Mouse (Mus musculus): ENCODE measurements around the gene Slc4a3. TPM values are rescaled to one million over a fixed set of nuclear protein-coding genes. Genes with fewer than 3 reads are reported as not detected.

Gene Slc4a3
- total RNA-seq (2021) = 100 to 1,000 TPM; 180 to 185 TPM
- long read RNA-seq, experiment 1, full-length matches to known transcripts = 23 of 355 reads
- long read RNA-seq, experiment 1, partial matches to known transcripts = 107 of 355 reads
- long read RNA-seq, experiment 1, other reads (novel, unspliced or antisense) = 225 of 355 reads
- long read RNA-seq, experiment 2, full-length matches to known transcripts = 21 of 319 reads
- long read RNA-seq, experiment 2, partial matches to known transcripts = 90 of 319 reads
- long read RNA-seq, experiment 2, other reads (novel, unspliced or antisense) = 208 of 319 reads

DNA sequence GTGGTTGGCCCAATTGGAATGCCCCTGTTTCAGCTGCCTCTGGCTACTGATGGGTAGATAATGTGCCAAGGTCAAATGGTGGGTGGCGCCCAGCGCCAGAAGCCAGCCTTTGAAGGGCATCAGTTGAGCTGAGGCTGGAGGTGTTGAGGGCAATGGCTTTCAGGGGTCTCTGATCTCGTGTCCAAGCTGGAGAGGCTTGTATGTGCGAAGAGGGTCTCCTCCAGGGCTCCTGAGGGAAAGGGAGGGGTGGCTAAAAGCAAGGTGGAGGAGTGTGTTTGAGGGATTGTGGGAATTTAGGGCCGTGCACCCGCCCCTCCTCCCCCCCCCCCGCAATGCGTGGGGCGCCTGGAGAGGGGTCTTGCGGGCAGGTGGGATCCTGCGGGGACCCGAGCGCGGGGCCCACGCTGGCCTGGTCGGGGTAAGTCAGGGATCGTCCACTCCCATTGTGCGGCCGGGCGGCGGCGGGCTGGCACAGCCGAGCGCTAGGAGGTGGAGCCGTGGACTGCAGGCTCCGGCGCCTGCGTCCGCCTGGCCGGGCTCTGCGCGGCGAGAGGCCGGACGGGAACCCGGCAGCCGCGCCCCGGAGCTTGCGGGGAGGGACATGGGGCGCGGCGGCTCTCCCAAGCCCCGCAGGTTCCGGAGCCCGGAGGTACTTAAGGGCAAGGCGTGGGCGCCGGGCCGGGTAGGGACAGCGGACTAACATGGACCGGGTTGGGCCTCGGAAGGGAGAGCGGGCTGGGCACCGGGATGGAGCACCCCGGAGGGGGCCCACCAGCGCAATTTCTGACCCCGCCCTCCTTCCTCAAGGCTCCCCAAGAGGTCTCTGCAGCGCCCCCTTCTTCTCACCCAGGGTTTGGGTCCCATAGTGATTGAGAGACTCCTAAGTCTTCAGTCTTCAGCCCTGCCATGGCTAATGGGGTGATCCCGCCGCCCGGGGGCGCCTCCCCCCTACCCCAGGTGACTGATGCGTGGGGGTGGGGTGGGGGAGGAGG, at the start of gene Slc4a3:
Gene Slc4a3 (plus strand): TSS at position 302 of the 992 bp plus-strand sequence.
- H3K4me3 ChIP-seq = peak within 1 kb of the TSS; percentile 90
- TF ChIP-seq CTCF (IDR thresholded peaks at IDR 0.05) = peak; percentile 26
- peak within 1 kb of the TSS; percentile 97 for H3K27ac ChIP-seq
- peak; percentile 67 for DNase-seq (ENCODE audit: extremely low spot score in 1 of 2, low spot score in 2 of 2)
- intact Hi-C loops (cut with DNase I) = loop anchor here (5.0 kb wide), 1 partner anchor 39 kb away; the partner anchor contains the start of genes Inha and Obsl1

DNA sequence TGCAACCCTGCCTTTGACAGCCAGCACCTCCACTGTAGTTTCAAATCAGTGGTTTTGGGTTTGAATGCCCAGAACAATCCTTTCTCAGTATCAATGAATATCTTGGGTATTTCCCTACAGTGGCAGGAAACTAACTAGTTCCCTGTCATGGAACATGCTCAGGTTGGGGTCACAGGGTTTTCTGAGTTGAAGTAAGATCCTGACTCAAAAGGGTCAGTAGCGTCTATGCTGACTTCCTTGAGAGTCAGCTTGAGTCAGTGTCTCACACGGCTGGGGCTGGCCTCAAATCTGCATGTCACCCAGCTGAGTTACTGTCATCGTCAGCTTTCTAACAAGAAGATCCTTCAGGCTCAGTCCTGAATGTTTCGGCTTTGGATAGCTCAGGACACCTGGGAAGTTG, 47.2 kb upstream of the Slc4a3 start:
- Histone ChIP-seq H3K27ac (no peak overlapping the region), H3K4me3 (no peak overlapping the region)
- no peak for TF ChIP-seq CTCF (IDR thresholded peaks at IDR 0.05)
- intact Hi-C loops (cut with DNase I) = no loop called here
- no peak for DNase-seq (ENCODE audit: extremely low spot score in 1 of 2, low spot score in 2 of 2)

DNA sequence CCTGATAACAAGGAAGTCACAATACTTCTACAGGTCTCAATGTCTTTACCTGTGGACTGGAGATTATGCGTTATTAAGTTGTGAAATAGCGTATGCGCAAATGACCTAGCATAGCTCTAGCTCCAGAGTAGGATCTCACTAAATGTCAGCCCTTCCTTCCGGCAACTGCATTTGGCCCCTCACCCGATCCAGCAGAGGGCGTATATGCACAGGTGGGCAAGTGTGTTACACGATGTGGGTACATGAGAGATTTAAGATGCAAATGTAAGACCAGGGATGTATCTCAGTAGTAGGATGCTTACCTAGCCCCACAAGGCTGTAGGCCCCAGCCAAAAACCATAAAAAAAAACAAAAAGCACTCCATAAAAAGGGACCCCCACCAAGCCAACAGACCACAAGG, 46.6 kb upstream of the Slc4a3 start:
- TF ChIP-seq CTCF (IDR thresholded peaks at IDR 0.05) = no peak; the same call in 1 of the 2 replicates
- intact Hi-C loops (cut with DNase I) = no loop called here
- Histone ChIP-seq H3K4me3 (no peak overlapping the region), H3K27ac (no peak overlapping the region)
- no peak for DNase-seq (ENCODE audit: extremely low spot score in 1 of 2, low spot score in 2 of 2)

DNA sequence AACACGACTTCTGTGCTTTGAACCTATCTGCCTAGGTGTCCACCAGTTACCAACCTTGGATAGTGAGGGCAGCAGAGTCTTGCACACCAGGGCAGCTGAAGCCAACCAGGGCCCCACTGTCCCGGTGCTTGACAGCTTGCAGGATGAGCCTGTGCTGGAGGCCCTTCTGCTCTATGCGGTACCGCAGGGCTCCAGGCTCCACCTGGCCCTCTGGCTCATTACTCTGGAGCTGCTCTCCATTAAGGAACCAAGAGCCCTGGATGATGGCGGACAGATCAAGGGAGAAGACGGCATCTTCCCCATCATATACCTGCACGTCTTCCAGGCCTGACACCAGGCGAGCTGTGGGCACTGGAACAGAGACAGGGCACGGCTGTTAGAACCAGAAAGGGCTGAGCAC, 44.2 kb upstream of the Slc4a3 start:
- intact Hi-C loops (cut with DNase I) = no loop called here
- H3K4me3 ChIP-seq = no peak overlapping the region
- H3K27ac ChIP-seq = no peak overlapping the region
- no peak for TF ChIP-seq CTCF (IDR thresholded peaks at IDR 0.05)
- DNase-seq (ENCODE audit: extremely low spot score in 1 of 2, low spot score in 2 of 2) = no peak

DNA sequence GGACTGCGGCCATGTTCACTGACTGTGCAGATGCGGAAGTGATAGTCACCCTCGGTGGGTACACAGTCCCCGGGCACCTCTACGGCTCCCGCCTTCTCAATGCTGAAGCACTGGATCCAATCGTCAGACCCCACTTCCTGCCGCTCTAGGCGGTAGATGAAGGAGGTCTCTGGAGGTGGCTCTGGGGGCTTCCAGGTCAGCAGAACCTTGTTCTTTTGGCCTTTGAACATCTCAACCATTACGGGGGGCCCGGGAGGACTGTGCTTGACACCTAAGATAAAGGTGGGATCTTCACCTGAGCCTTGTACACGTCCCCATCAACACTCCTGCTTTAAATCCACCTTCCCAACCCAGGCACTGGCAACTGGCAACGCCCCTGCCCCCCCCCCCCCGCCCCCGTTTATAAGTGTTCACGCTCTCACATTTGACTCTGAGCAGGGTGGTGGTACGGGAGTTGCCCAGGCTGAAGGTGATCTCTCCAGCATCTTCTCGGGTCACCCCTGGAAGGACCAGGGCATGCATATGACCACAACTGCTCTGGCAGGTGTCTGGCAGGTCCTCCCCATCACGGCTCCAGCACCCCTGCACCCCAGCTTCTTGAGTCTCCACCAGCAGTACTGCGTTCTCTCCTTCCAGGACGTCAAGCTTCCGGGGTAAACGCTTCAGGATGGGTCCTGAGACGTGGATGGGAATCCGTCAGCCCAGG, 43.0 kb upstream of the Slc4a3 start:
- Histone ChIP-seq H3K27ac (no peak overlapping the region), H3K4me3 (no peak overlapping the region)
- TF ChIP-seq CTCF (IDR thresholded peaks at IDR 0.05) = no peak
- DNase-seq (ENCODE audit: extremely low spot score in 1 of 2, low spot score in 2 of 2) = no peak
- intact Hi-C loops (cut with DNase I) = no loop called here

DNA sequence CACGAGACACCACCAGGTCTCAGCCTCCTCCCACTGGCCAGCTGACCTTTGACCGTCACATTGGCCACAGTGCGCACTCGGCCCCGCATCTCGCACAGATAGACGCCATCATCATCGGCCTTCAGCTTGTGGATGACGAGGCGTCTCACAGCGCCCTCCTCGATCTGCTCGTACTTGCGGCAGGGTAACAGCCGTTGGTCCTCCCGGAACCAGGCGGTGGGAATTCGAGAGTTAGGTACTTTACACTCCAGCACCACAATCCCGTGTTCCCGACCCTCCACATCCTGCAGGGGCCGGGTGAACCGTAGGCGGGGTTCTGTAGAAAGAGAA, 42.5 kb upstream of the Slc4a3 start:
- Histone ChIP-seq H3K4me3 (no peak overlapping the region), H3K27ac (no peak overlapping the region)
- no peak for DNase-seq (ENCODE audit: extremely low spot score in 1 of 2, low spot score in 2 of 2)
- intact Hi-C loops (cut with DNase I) = no loop called here
- TF ChIP-seq CTCF (IDR thresholded peaks at IDR 0.05) = no peak

DNA sequence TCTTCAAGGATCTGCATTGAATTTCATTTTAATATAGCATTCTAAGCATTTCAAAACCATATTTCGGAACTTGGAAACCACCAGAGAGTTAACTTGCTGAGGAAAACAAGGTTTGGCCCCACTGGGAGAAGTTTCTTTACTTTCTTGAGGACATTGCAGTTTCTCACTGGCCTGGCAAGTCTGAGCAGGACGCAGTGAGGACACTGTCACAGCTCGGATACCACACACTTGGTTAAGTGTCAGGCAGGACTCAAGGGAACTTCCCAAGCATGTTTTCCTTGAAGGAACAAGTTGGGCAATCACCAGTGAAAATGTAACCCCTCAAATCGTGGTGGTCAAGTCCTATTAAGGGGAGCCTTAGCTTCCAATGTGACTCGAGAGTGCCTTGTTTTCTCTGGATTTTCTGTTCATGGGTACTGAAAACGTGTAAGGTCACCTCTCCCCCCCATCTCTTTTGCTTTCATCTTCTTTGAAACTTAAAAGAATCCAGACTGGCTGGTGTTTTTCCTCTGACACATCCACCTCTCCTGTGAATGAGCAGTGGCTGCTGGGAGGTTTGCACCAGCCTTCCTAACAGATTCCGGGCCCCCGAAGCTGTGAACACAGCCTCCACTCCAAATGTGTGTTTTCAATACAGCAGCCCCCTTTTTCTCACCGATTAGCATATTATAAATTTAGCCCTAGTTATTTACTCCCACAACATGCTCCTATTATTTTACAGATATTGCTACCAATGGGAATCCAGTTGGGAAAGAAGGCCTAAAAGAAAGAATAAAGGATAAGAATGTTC, 41.6 kb upstream of the Slc4a3 start:
- H3K27ac ChIP-seq = peak overlapping the region; percentile 95

DNA sequence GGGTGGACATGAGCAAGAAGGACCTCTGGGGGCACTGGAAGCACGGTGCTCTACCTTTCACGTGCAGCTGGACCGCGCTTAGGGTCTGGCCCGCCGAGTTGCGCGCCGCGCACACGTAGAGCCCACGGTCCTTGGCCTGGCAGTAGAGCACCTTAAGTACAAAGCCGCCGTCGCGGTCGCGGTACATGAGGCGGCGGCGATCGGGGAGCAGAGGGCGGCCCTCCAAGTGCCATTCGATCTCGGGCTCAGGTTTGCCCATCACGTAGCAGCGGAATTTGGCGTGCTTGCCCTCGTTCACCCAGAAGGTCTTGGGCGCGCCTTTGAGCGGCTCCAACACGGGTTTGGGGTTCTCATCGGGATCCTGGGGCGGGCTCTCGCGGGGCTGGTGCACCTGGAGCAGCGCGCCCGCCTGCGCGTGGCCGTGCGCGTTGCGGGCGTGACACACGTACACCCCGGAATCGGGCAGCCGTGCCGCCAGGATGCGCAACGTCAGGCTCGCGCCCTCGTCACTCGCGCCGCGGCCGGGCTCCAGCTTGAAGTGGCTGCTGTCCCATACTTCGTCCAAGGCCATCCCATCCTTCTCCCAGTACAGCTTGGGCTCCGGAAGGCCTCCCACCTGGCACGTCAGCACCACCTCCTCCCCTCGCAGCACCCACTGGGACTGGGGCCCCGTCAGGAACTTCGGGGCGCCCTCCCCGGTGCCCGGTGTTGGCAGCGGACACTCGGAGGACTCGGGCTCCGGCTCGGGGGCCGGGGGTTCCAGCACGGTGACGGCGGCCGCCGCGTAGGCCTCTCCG, 40.7 kb upstream of the Slc4a3 start:
- Histone ChIP-seq H3K27ac (peak overlapping the region; percentile 95), H3K4me3 (peak overlapping the region; percentile 86)
- no peak for TF ChIP-seq CTCF (IDR thresholded peaks at IDR 0.05)
- intact Hi-C loops (cut with DNase I) = loop anchor here (1.0 to 5.0 kb wide), 3 partner anchors 25 to 83 kb away; partner anchors contain the start of gene Slc4a3
- peak; percentile 83 to 86 for DNase-seq (ENCODE audit: extremely low spot score in 1 of 2, low spot score in 2 of 2)

More for the DNA sequence above, 41.6 kb upstream of the Slc4a3 start:
- peak in 1 of 2 experiments; percentile 50 for DNase-seq (ENCODE audit: extremely low spot score in 1 of 2, low spot score in 2 of 2)
- intact Hi-C loops (cut with DNase I) = loop anchor here (1.0 to 5.0 kb wide), 3 partner anchors 24 to 84 kb away; partner anchors contain the start of gene Slc4a3
- TF ChIP-seq CTCF (IDR thresholded peaks at IDR 0.05) = no peak
- H3K4me3 ChIP-seq = peak overlapping the region; percentile 86

DNA sequence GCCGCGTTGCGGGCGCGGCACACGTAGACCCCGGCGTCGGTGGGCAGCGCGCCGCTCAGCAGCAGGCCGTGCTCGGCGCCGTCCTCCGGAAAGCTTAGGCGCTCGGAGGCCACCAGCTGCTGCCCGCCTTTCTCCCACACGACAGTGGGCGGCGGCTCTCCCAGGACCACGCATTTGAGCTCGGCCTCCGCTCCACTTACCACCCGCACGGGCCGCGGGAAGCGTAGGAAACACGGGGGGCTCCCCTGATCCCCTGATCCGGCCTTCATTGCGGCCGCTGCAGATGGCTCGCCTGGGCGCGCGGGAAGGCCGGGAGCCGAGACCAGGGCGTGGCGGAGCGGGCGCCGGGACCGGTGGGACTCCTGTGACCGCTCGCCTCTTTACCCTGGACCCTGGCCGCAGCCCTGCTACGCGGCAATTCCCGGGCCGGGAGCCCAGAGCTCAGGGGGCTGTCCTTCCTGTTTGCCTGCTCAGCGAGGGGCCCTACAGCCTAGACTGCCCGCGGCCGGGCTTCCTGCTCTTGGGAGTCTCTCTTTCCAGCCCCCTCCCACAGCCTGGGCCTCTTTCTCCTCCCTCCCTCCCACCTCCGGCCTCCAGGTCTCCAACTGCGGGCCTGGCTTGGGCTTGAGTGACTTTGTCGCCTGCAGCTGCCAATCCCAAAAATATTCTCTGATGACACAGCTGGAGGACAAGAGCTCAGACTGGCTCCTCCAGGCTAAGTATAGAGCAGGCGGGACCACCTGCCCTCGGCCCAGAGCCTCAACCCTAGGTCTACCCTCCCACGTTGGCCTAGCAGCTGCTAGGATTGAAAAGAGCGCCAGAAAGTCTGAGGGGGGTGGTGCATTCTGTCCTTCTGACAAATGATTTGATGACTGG, 39.9 kb upstream of the Slc4a3 start, which contains the start of gene Obsl1:
Gene Obsl1 (minus strand): TSS at position 497 of the 876 bp plus-strand sequence.
- intact Hi-C loops (cut with DNase I) = loop anchor here (1.0 to 5.0 kb wide), 3 partner anchors 26 to 83 kb away; partner anchors contain the start of gene Slc4a3
- TF ChIP-seq CTCF (IDR thresholded peaks at IDR 0.05) = no peak
- Histone ChIP-seq H3K27ac (peak within 1 kb of the TSS; percentile 95), H3K4me3 (peak within 1 kb of the TSS; percentile 86)
- DNase-seq (ENCODE audit: extremely low spot score in 1 of 2, low spot score in 2 of 2) = peak; percentile 47 to 51

Measured in left cerebral cortex, adult 2 months (tissue).